Mouse (Mus musculus): ENCODE data around the gene Tbx10.
"Not testable (repeated sequence)": the region's sequence is repeated elsewhere in the genome, so short reads cannot be mapped to it uniquely, and the experiment has no call there.

DNA sequence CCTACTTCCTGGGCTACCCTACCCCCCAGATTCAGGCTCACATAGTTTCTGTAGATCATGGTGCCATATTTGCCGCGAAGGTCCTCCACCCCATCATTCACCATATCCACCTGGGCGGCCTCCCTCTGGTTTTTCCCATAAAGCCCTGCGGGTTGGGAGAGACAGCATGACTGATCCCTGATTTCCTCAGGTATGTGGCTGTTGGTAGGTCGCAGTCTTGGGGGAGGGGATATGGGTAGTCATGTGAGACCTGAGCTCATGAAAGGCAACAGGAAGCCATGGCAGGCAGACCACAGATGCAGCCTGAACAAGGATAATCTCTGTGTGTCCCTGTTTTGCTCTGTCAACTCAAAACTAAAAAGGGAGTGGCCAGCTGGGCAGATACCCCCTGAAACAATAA, 48.4 kb downstream of the Tbx10 start:
- TF ChIP-seq CTCF (conservative IDR thresholded peaks at IDR 0.05; ENCODE audit: low read length); NANOG (IDR thresholded peaks at IDR 0.05; ENCODE audit: borderline replicate concordance, low read length): not testable (repeated sequence)

Measured in E14TG2a.4 (cell line).